Mouse (Mus musculus) neural tube, embryonic 11.5 days (tissue): ENCODE data around the gene Ldha. TPM values are rescaled to one million over a fixed set of nuclear protein-coding genes. Genes with fewer than 3 reads are reported as not detected.

Source experiments
- ATAC-seq: fragments of 200-750 bp; cut with Nextera tagmentation; 2 replicates; pipeline ENCODE4 v1.8.0; 2017; ENCODE audit warnings: moderate number of reproducible peaks, mild to moderate bottlenecking, moderate TSS enrichment, moderate library complexity; ENCODE audit not compliant: insufficient read depth, low FRiP score, low TSS enrichment
- DNase-seq: peaks from one replicate; pipeline ENCODE4 v3.0.0-alpha.2; 2015; ENCODE audit warnings: low spot score
- H3K27ac ChIP-seq: fragments of 300-500 bp; sonication (generic); 2 replicates; pipeline ENCODE4 v1.5.1; 2014; ENCODE audit warnings: low read depth, mild to moderate bottlenecking, low read length
- H3K27me3 ChIP-seq: fragments of 300-500 bp; sonication (generic); 2 replicates; pipeline ENCODE4 v1.6.1; 2014; ENCODE audit warnings: mild to moderate bottlenecking, low read length, mixed read lengths; ENCODE audit not compliant: control insufficient read depth, insufficient read depth
- H3K36me3 ChIP-seq: fragments of 300-500 bp; sonication (generic); 2 replicates; pipeline ENCODE4 v1.6.1; 2014; ENCODE audit warnings: mild to moderate bottlenecking, low read length, moderate library complexity, mixed read lengths; ENCODE audit not compliant: control insufficient read depth, insufficient read depth
- H3K4me1 ChIP-seq: fragments of 300-500 bp; sonication (generic); 2 replicates; pipeline ENCODE4 v1.6.1; 2014; ENCODE audit warnings: low read length, mixed read lengths; ENCODE audit not compliant: control insufficient read depth, insufficient read depth
- H3K4me2 ChIP-seq: fragments of 300-500 bp; sonication (generic); 2 replicates; pipeline ENCODE4 v1.6.1; 2014; ENCODE audit warnings: low read depth, mild to moderate bottlenecking, moderate library complexity
- H3K4me3 ChIP-seq: fragments of 300-500 bp; sonication (generic); 2 replicates; pipeline ENCODE4 v1.5.1; 2014; ENCODE audit warnings: low read depth, low read length
- H3K9ac ChIP-seq: fragments of 300-500 bp; sonication (generic); 2 replicates; pipeline ENCODE4 v1.6.1; 2014; ENCODE audit warnings: mild to moderate bottlenecking, low read length
- H3K9me3 ChIP-seq: fragments of 300-500 bp; sonication (generic); 2 replicates; pipeline ENCODE4 v1.6.1; 2016; ENCODE audit warnings: low read length; ENCODE audit not compliant: control insufficient read depth
- WGBS: fragments of 180-500 bp; shearing (Covaris S2); extraction: QIAGEN DNeasy Blood & Tissue Kit; methylation state at CpG from one replicate; pipeline ENCODE4 v1.1.7; 2014; 5-methylcytosine and 5-hydroxymethylcytosine counted together
- polyA plus RNA-seq: library from polyadenylated mRNA; unstranded; fragments of >200 nt; fragmentation: Nextera tagmentation; extraction: Ambion mirVana; gene quantifications from 2 replicates; pipeline ENCODE4 v1.2.1, GENCODE M21; 2014

Ldha gene
- polyA plus RNA-seq, 1 experiment from 2014 or later = 1,620 TPM

DNA sequence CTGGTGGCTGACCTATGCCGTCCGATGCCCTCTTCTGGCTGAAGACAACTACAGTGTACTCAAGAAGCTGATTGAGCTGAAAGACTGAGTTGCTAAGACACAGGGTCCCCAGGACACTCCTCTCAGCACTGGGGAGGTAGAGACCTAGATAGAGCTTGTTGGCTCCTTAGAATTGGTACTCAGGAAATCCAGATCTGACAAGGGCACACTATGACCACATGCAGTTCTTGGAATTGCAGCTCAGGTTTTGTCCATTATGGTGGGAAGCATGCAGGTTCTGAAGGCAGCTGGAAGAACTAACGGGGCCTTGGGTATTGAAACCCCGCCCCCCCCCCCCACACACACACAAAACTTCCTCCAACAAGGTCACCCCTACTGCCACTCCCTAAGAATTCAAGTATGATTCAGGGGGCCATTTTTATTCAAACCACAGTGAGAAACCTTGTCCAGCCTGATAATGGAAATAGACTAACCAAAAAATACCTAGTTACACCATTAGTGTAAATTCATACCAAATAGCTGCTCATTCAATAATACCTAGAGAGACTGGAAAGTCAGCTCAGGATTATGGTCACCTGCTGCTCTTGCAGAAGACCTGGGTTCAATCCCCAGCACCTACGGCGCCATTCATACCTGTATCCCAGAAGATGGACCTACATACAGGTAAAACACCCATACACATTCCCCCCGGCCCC is 14.7 kb downstream of the Ldha start:
- ATAC-seq = no peak
- DNase-seq = no peak
- H3K27ac ChIP-seq = no peak overlapping the region
- no peak overlapping the region for H3K4me2 ChIP-seq
- H3K4me1 ChIP-seq = no peaks in the 10 kb centered on the region
- no peaks in the 10 kb centered on the region for H3K27me3 ChIP-seq
- H3K36me3 ChIP-seq = peaks cover 7% of the 10 kb centered on the region; the same call in 1 of the 2 replicates
- no peak overlapping the region for H3K4me3 ChIP-seq
- H3K9me3 ChIP-seq = no peaks in the 10 kb centered on the region
- 75% methylated on average over 7 of the region's 7 CpGs for WGBS
- no peak overlapping the region for H3K9ac ChIP-seq

- Histone ChIP-seq H3K36me3 (peaks cover 7% of the 10 kb centered on the region; the same call in 1 of the 2 replicates), H3K4me1 (no peaks in the 10 kb centered on the region), H3K4me2 (no peak overlapping the region), H3K27me3 (no peaks in the 10 kb centered on the region), H3K4me3 (no peak overlapping the region), H3K9ac (no peak overlapping the region), H3K9me3 (no peaks in the 10 kb centered on the region), H3K27ac (no peak overlapping the region)
- 80% methylated on average over 9 of the region's 9 CpGs for WGBS
- ATAC-seq (no peak), DNase-seq (no peak)
Observed at GRCm38 (mm10) chr7:46857436-46857835, 16.2 kb downstream of the Ldha start.

- no peak for ATAC-seq
- no peak for DNase-seq
- no peaks in the 10 kb centered on the region for H3K27me3 ChIP-seq
- H3K4me2 ChIP-seq = no peak overlapping the region
- no peaks in the 10 kb centered on the region for H3K4me1 ChIP-seq
- no peaks in the 10 kb centered on the region for H3K9me3 ChIP-seq
- H3K27ac ChIP-seq = no peak overlapping the region
- H3K36me3 ChIP-seq = no peaks in the 10 kb centered on the region
- WGBS = 59% methylated on average over 6 of the region's 6 CpGs
- H3K9ac ChIP-seq = no peak overlapping the region
- H3K4me3 ChIP-seq = no peak overlapping the region
Observed at GRCm38 (mm10) chr7:46859031-46859430, 17.8 kb downstream of the Ldha start.

- no peaks in the 10 kb centered on the region for H3K27me3 ChIP-seq
- DNase-seq (no peak), ATAC-seq (no peak)
- no peak within 1 kb of the TSS for H3K9ac ChIP-seq
- H3K4me1 ChIP-seq = no peaks in the 10 kb centered on the region
- no peak within 1 kb of the TSS for H3K4me3 ChIP-seq
- no peaks in the 10 kb centered on the region for H3K36me3 ChIP-seq
- WGBS = 32% methylated on average over 10 of the region's 10 CpGs
- H3K4me2 ChIP-seq = no peak within 1 kb of the TSS
- no peaks in the 10 kb centered on the region for H3K9me3 ChIP-seq
- H3K27ac ChIP-seq = no peak within 1 kb of the TSS
Observed at GRCm38 (mm10) chr7:46860996-46861395, 19.7 kb downstream of the Ldha start, which contains the start of gene Ldhc. Gene Ldhc, plus strand, starts transcription at chr7:46861203.

DNA sequence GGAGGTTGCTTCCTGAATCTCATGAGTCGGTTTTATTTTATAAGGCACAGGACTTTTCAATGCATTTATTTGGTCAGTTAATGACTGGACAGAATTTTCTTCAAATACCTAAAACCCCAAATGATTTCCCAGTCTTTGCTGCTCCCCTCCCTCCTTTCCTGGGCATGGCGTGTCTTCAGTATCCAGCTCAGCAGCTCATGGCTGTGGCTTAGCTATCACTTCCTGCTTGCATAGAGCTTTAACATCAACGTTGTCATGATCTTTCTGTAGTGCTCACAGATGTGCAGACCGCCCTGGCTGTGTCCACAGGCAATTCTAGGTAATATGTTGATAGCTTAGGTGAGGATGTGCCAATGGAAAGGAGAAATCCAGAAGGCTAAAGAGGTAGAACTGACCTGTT is 30.7 kb downstream of the Ldha start:
- no peak overlapping the region for H3K27ac ChIP-seq
- H3K9me3 ChIP-seq = no peaks in the 10 kb centered on the region
- H3K27me3 ChIP-seq = no peaks in the 10 kb centered on the region
- no peak for DNase-seq
- H3K4me2 ChIP-seq = no peak overlapping the region
- 83% methylated on average over 4 of the region's 4 CpGs for WGBS
- H3K9ac ChIP-seq = no peak overlapping the region
- H3K4me3 ChIP-seq = no peak overlapping the region
- H3K4me1 ChIP-seq = no peaks in the 10 kb centered on the region
- ATAC-seq = no peak
- H3K36me3 ChIP-seq = no peaks in the 10 kb centered on the region

- Histone ChIP-seq H3K4me3 (no peak overlapping the region), H3K9me3 (no peaks in the 10 kb centered on the region), H3K4me2 (no peak overlapping the region), H3K27me3 (no peaks in the 10 kb centered on the region), H3K9ac (no peak overlapping the region), H3K4me1 (no peaks in the 10 kb centered on the region), H3K36me3 (no peaks in the 10 kb centered on the region), H3K27ac (no peak overlapping the region)
- WGBS = 73% methylated on average over 4 of the region's 4 CpGs
- no peak for ATAC-seq
- DNase-seq = no peak
Observed at GRCm38 (mm10) chr7:46876841-46877240, 35.6 kb downstream of the Ldha start.

GRCm38 (mm10) chr7:46877255-46877654 is 36.0 kb downstream of the Ldha start:
- Histone ChIP-seq H3K4me3 (no peak overlapping the region), H3K27me3 (no peaks in the 10 kb centered on the region), H3K9me3 (no peaks in the 10 kb centered on the region), H3K27ac (no peak overlapping the region), H3K4me2 (no peak overlapping the region), H3K9ac (no peak overlapping the region), H3K36me3 (no peaks in the 10 kb centered on the region), H3K4me1 (no peaks in the 10 kb centered on the region)
- no peak for DNase-seq
- no peak for ATAC-seq
- 82% methylated on average over 6 of the region's 6 CpGs for WGBS

GRCm38 (mm10) chr7:46879851-46880250 is 38.6 kb downstream of the Ldha start:
- Histone ChIP-seq H3K9ac (no peak overlapping the region), H3K9me3 (no peaks in the 10 kb centered on the region), H3K27me3 (no peaks in the 10 kb centered on the region), H3K27ac (no peak overlapping the region), H3K36me3 (peaks cover under 1% of the 10 kb centered on the region), H3K4me3 (no peak overlapping the region), H3K4me2 (no peak overlapping the region), H3K4me1 (no peaks in the 10 kb centered on the region)
- ATAC-seq (no peak), DNase-seq (no peak)
- WGBS = 95% methylated on average over 5 of the region's 5 CpGs

DNA sequence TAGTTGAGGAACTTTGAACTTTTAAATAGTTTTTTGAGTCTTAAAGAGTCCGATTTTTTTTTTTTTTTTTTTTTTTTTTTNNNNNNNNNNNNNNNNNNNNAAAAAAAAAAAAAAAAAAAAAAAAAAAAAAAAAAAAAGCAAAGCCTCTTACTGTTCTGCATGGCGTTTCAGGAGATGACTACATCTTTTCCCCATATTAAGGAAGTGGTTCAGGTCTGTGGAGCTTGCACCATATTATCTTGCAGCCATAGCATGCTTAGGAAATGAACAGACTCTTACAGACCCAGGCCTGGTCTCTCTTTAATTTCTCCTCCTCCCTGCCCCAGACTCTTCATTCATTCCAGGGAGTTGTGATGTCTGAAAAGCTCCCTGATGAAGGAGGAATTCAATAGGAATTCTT is 39.7 kb downstream of the Ldha start:
- H3K9ac ChIP-seq = no peak overlapping the region
- no peaks in the 10 kb centered on the region for H3K27me3 ChIP-seq
- H3K36me3 ChIP-seq = peaks cover 2% of the 10 kb centered on the region
- no peak overlapping the region for H3K27ac ChIP-seq
- DNase-seq (no peak), ATAC-seq (no peak)
- no peaks in the 10 kb centered on the region for H3K9me3 ChIP-seq
- no peaks in the 10 kb centered on the region for H3K4me1 ChIP-seq
- no peak overlapping the region for H3K4me2 ChIP-seq
- 96% methylated on average over 2 of the region's 2 CpGs for WGBS
- no peak overlapping the region for H3K4me3 ChIP-seq
